Mouse (Mus musculus): ENCODE data around the gene Rps15a.

GRCm38 (mm10) chr7:118067261-118067660 is 48.7 kb downstream of the Rps15a start:
- TF ChIP-seq CTCF (IDR thresholded peaks at IDR 0.05; ENCODE audit: insufficient read depth, low read depth, low read length) (no peak), POLR2A (IDR thresholded peaks at IDR 0.05; ENCODE audit: insufficient read depth, low read depth, low read length) (no peak)
